Mouse (Mus musculus): Measurements from ENCODE around the gene Msl1. TPM values are rescaled to one million over a fixed set of nuclear protein-coding genes. Genes with fewer than 3 reads are reported as not detected.

The Msl1 gene
- polyA plus RNA-seq, 1 experiment from 2014 or later: 22.3 TPM

GRCm38 (mm10) chr11:98794469-98795014 is 774 bp upstream of the Msl1 start:
- peaks cover 27% of the 10 kb centered on the region; the same call in 1 of the 2 replicates for H3K4me1 ChIP-seq (ENCODE audit: control insufficient read depth, insufficient read depth, low read length)
- H3K4me2 ChIP-seq (replicated peaks; ENCODE audit: low read depth, low read length): peak overlapping the region; percentile 96
- peak overlapping the region; percentile 100 for H3K9ac ChIP-seq (replicated peaks; ENCODE audit: low read depth, low read length)

GRCm38 (mm10) chr11:98795714-98796514 is 598 bp downstream of the Msl1 start:
- H3K4me3 ChIP-seq (ENCODE audit: low read depth, low read length): peak overlapping the region; percentile 100
- no peaks in the 10 kb centered on the region for H3K27me3 ChIP-seq (ENCODE audit: control insufficient read depth, insufficient read depth, low read length)
- H3K27ac ChIP-seq (ENCODE audit: low read length): peak overlapping the region; percentile 100
- ATAC-seq (ENCODE audit: insufficient number of reproducible peaks, insufficient read depth, low FRiP score, low read depth): peak; percentile 35
- H3K9ac ChIP-seq (replicated peaks; ENCODE audit: low read depth, low read length): peak overlapping the region; percentile 100
- H3K9me3 ChIP-seq (ENCODE audit: control insufficient read depth, low read depth, low read length): no peaks in the 10 kb centered on the region
- H3K4me1 ChIP-seq (ENCODE audit: control insufficient read depth, insufficient read depth, low read length): peaks cover 25% of the 10 kb centered on the region; the same call in 1 of the 2 replicates
- peak overlapping the region; percentile 96 for H3K4me2 ChIP-seq (replicated peaks; ENCODE audit: low read depth, low read length)
- peaks cover 24% of the 10 kb centered on the region for H3K36me3 ChIP-seq (ENCODE audit: control insufficient read depth, insufficient read depth, low read length)
- WGBS: under 1% methylated on average over 72 of the region's 74 CpGs

More at GRCm38 (mm10) chr11:98794469-98795014, 774 bp upstream of the Msl1 start:
- Histone ChIP-seq H3K4me3 (ENCODE audit: low read depth, low read length) (peak overlapping the region; percentile 100), H3K27ac (ENCODE audit: low read length) (peak overlapping the region; percentile 100), H3K27me3 (ENCODE audit: control insufficient read depth, insufficient read depth, low read length) (no peaks in the 10 kb centered on the region), H3K9me3 (ENCODE audit: control insufficient read depth, low read depth, low read length) (no peaks in the 10 kb centered on the region), H3K36me3 (ENCODE audit: control insufficient read depth, insufficient read depth, low read length) (peaks cover 11% of the 10 kb centered on the region; the same call in 1 of the 2 replicates)
- ATAC-seq (ENCODE audit: insufficient number of reproducible peaks, insufficient read depth, low FRiP score, low read depth): peak; percentile 1; the same call in 1 of the 2 replicates
- under 1% methylated on average over 30 of the region's 30 CpGs for WGBS

- Histone ChIP-seq H3K27me3 (ENCODE audit: control insufficient read depth, insufficient read depth, low read length) (no peaks in the 10 kb centered on the region), H3K9me3 (ENCODE audit: control insufficient read depth, low read depth, low read length) (no peaks in the 10 kb centered on the region), H3K4me2 (replicated peaks; ENCODE audit: low read depth, low read length) (peak overlapping the region; percentile 96), H3K4me1 (ENCODE audit: control insufficient read depth, insufficient read depth, low read length) (peaks cover 25% of the 10 kb centered on the region; the same call in 1 of the 2 replicates), H3K36me3 (ENCODE audit: control insufficient read depth, insufficient read depth, low read length) (peaks cover 32% of the 10 kb centered on the region), H3K27ac (ENCODE audit: low read length) (peak overlapping the region; percentile 100), H3K9ac (replicated peaks; ENCODE audit: low read depth, low read length) (peak overlapping the region; percentile 100), H3K4me3 (ENCODE audit: low read depth, low read length) (peak overlapping the region; percentile 100)
- peak; percentile 33; the same call in 1 of the 2 replicates for ATAC-seq (ENCODE audit: insufficient number of reproducible peaks, insufficient read depth, low FRiP score, low read depth)
- WGBS: under 1% methylated on average over 23 of the region's 23 CpGs
These were observed 1.4 kb downstream of the Msl1 start for GRCm38 (mm10) chr11:98796515-98797216.

- H3K9ac ChIP-seq (replicated peaks; ENCODE audit: low read depth, low read length): peak overlapping the region; percentile 100
- WGBS: 2% methylated on average over 5 of the region's 5 CpGs
- no peak for ATAC-seq (ENCODE audit: insufficient number of reproducible peaks, insufficient read depth, low FRiP score, low read depth)
- peak overlapping the region; percentile 100 for H3K4me3 ChIP-seq (ENCODE audit: low read depth, low read length)
- peaks cover 23% of the 10 kb centered on the region; the same call in 1 of the 2 replicates for H3K4me1 ChIP-seq (ENCODE audit: control insufficient read depth, insufficient read depth, low read length)
- peak overlapping the region; percentile 100; the same call in 1 of the 2 replicates for H3K27ac ChIP-seq (ENCODE audit: low read length)
- peak overlapping the region; percentile 96 for H3K4me2 ChIP-seq (replicated peaks; ENCODE audit: low read depth, low read length)
- H3K27me3 ChIP-seq (ENCODE audit: control insufficient read depth, insufficient read depth, low read length): no peaks in the 10 kb centered on the region
- H3K9me3 ChIP-seq (ENCODE audit: control insufficient read depth, low read depth, low read length): no peaks in the 10 kb centered on the region
- H3K36me3 ChIP-seq (ENCODE audit: control insufficient read depth, insufficient read depth, low read length): peaks cover 38% of the 10 kb centered on the region
These were observed 2.0 kb downstream of the Msl1 start for GRCm38 (mm10) chr11:98797306-98797705.

- H3K27me3 ChIP-seq (ENCODE audit: control insufficient read depth, insufficient read depth, low read length): no peaks in the 10 kb centered on the region
- H3K36me3 ChIP-seq (ENCODE audit: control insufficient read depth, insufficient read depth, low read length): peaks cover 44% of the 10 kb centered on the region
- peaks cover 21% of the 10 kb centered on the region; the same call in 1 of the 2 replicates for H3K4me1 ChIP-seq (ENCODE audit: control insufficient read depth, insufficient read depth, low read length)
- ATAC-seq (ENCODE audit: insufficient number of reproducible peaks, insufficient read depth, low FRiP score, low read depth): no peak
- H3K4me2 ChIP-seq (replicated peaks; ENCODE audit: low read depth, low read length): peak overlapping the region; percentile 96
- H3K4me3 ChIP-seq (ENCODE audit: low read depth, low read length): peak overlapping the region; percentile 100
- H3K27ac ChIP-seq (ENCODE audit: low read length): no peak overlapping the region
- 38% methylated on average over 4 of the region's 4 CpGs for WGBS
- H3K9me3 ChIP-seq (ENCODE audit: control insufficient read depth, low read depth, low read length): no peaks in the 10 kb centered on the region
- peak overlapping the region; percentile 100 for H3K9ac ChIP-seq (replicated peaks; ENCODE audit: low read depth, low read length)
These were observed 2.6 kb downstream of the Msl1 start for GRCm38 (mm10) chr11:98797909-98798308.

- Histone ChIP-seq H3K27me3 (ENCODE audit: control insufficient read depth, insufficient read depth, low read length) (no peaks in the 10 kb centered on the region), H3K4me1 (ENCODE audit: control insufficient read depth, insufficient read depth, low read length) (no peaks in the 10 kb centered on the region), H3K27ac (ENCODE audit: low read length) (no peak within 1 kb of the TSS), H3K9me3 (ENCODE audit: control insufficient read depth, low read depth, low read length) (no peaks in the 10 kb centered on the region), H3K9ac (replicated peaks; ENCODE audit: low read depth, low read length) (no peak within 1 kb of the TSS), H3K4me3 (ENCODE audit: low read depth, low read length) (no peak within 1 kb of the TSS), H3K36me3 (ENCODE audit: control insufficient read depth, insufficient read depth, low read length) (peaks cover 81% of the 10 kb centered on the region), H3K4me2 (replicated peaks; ENCODE audit: low read depth, low read length) (no peak within 1 kb of the TSS)
- WGBS: 92% methylated on average over 5 of the region's 5 CpGs
- no peak for ATAC-seq (ENCODE audit: insufficient number of reproducible peaks, insufficient read depth, low FRiP score, low read depth)
These were observed 9.3 kb downstream of the Msl1 start, which contains the start of gene Casc3 for GRCm38 (mm10) chr11:98804605-98805004. Gene Casc3 (plus strand): TSS chr11:98804905.

GRCm38 (mm10) chr11:98808417-98808816 is 13.1 kb downstream of the Msl1 start:
- Histone ChIP-seq H3K9me3 (ENCODE audit: control insufficient read depth, low read depth, low read length) (no peaks in the 10 kb centered on the region), H3K36me3 (ENCODE audit: control insufficient read depth, insufficient read depth, low read length) (peaks cover 63% of the 10 kb centered on the region), H3K4me2 (replicated peaks; ENCODE audit: low read depth, low read length) (peak overlapping the region; percentile 46; the same call in 1 of the 2 replicates), H3K4me1 (ENCODE audit: control insufficient read depth, insufficient read depth, low read length) (peaks cover 11% of the 10 kb centered on the region; the same call in 1 of the 2 replicates), H3K4me3 (ENCODE audit: low read depth, low read length) (no peak overlapping the region), H3K9ac (replicated peaks; ENCODE audit: low read depth, low read length) (no peak overlapping the region), H3K27me3 (ENCODE audit: control insufficient read depth, insufficient read depth, low read length) (no peaks in the 10 kb centered on the region), H3K27ac (ENCODE audit: low read length) (peak overlapping the region; percentile 99; the same call in 1 of the 2 replicates)
- no peak for ATAC-seq (ENCODE audit: insufficient number of reproducible peaks, insufficient read depth, low FRiP score, low read depth)
- WGBS: 66% methylated on average over 2 of the region's 2 CpGs
